Mouse (Mus musculus) layer of hippocampus, adult 18-20 months (tissue): ENCODE results near the gene Cog4. TPM values are rescaled to one million over a fixed set of nuclear protein-coding genes. Genes with fewer than 3 reads are reported as not detected.
A peak's percentile ranks its signal among the peaks of the same experiment; 100 is the strongest.

Source experiments
- DNase-seq, 2 experiments: peaks; one replicate each; pipeline ENCODE4 v3.0.0; 2022; ENCODE audit warnings: low spot score in 2 of 2
- long read RNA-seq: library from polyadenylated mRNA; stranded (forward); transcript quantifications from one replicate; pipeline ENCODE4 v2.0.0, GENCODE M21; 2021
- total RNA-seq, 2 experiments: library from RNA; stranded (reverse); gene quantifications; 2 replicates each; pipeline ENCODE4 v1.2.3; 2021

Cog4 gene
- total RNA-seq = 10 to 100 TPM; 60.9 to 61.3 TPM
- long read RNA-seq, transcript Cog4-201 (19 exons, 2,737 nt) = major isoform, 67 of 86 reads
- long read RNA-seq, partial matches to known transcripts = 5 of 86 reads
- long read RNA-seq, other reads (novel, unspliced or antisense) = 13 of 86 reads

- peak; percentile 80 to 92 for DNase-seq
Measured at GRCm38 (mm10) chr8:110846405-110847170, at the start of gene Cog4, which contains the start of gene Sf3b3. Gene Cog4 (plus strand): TSS chr8:110846600. Gene Sf3b3 (minus strand): TSS chr8:110846787.

- no peak for DNase-seq
Measured at GRCm38 (mm10) chr8:110797086-110797485, 49.3 kb upstream of the Cog4 start.

GRCm38 (mm10) chr8:110802988-110803387, 43.4 kb upstream of the Cog4 start:
- no peak for DNase-seq

GRCm38 (mm10) chr8:110803856-110804255, 42.5 kb upstream of the Cog4 start:
- DNase-seq = no peak

- no peak for DNase-seq
Measured at GRCm38 (mm10) chr8:110804825-110805514, 41.4 kb upstream of the Cog4 start.

GRCm38 (mm10) chr8:110805669-110806068, 40.7 kb upstream of the Cog4 start, which contains the start of gene Il34:
Gene Il34 (minus strand): TSS chr8:110805924.
- DNase-seq = no peak

GRCm38 (mm10) chr8:110806146-110806545, 40.3 kb upstream of the Cog4 start:
- no peak for DNase-seq

GRCm38 (mm10) chr8:110808495-110809472, 37.6 kb upstream of the Cog4 start:
- peak in 1 of 2 experiments; percentile 38 for DNase-seq

- DNase-seq = no peak
Measured at GRCm38 (mm10) chr8:110809831-110810230, 36.6 kb upstream of the Cog4 start.

GRCm38 (mm10) chr8:110810481-110811065, 35.8 kb upstream of the Cog4 start:
- DNase-seq = no peak

GRCm38 (mm10) chr8:110811116-110811515, 35.3 kb upstream of the Cog4 start:
- no peak for DNase-seq

- no peak for DNase-seq
Measured at GRCm38 (mm10) chr8:110811793-110812192, 34.6 kb upstream of the Cog4 start.

- no peak for DNase-seq
Measured at GRCm38 (mm10) chr8:110812349-110813080, 33.9 kb upstream of the Cog4 start.

GRCm38 (mm10) chr8:110813081-110813812, 33.2 kb upstream of the Cog4 start:
- no peak for DNase-seq

GRCm38 (mm10) chr8:110815308-110815707, 31.1 kb upstream of the Cog4 start:
- no peak for DNase-seq

GRCm38 (mm10) chr8:110816990-110817389, 29.4 kb upstream of the Cog4 start:
- DNase-seq = no peak

- peak in 1 of 2 experiments; percentile 36 for DNase-seq
Measured at GRCm38 (mm10) chr8:110818593-110818992, 27.8 kb upstream of the Cog4 start.

- no peak for DNase-seq
Measured at GRCm38 (mm10) chr8:110820257-110820656, 26.1 kb upstream of the Cog4 start.

GRCm38 (mm10) chr8:110821960-110822359, 24.4 kb upstream of the Cog4 start:
- DNase-seq = no peak
